Mouse (Mus musculus) testis, adult 2 months (tissue): Measurements from ENCODE around the gene Gm20695.
A peak's percentile ranks its signal among the peaks of the same experiment; 100 is the strongest.

Experiments used
- CTCF ChIP-seq: fragments of 200-500 bp; IDR thresholded peaks from 2 replicates; pipeline ENCODE4 v1.5.1; 2012; ENCODE audit warnings: low read depth, mild to moderate bottlenecking, inconsistent platforms, low read length, moderate library complexity; ENCODE audit not compliant: control insufficient read depth, insufficient read depth, insufficient replicate concordance
- POLR2A ChIP-seq: fragments of 200-500 bp; IDR thresholded peaks from 2 replicates; pipeline ENCODE4 v1.6.1; 2012; ENCODE audit warnings: low read depth, mild to moderate bottlenecking, inconsistent platforms, low read length, moderate library complexity; ENCODE audit not compliant: control insufficient read depth

DNA sequence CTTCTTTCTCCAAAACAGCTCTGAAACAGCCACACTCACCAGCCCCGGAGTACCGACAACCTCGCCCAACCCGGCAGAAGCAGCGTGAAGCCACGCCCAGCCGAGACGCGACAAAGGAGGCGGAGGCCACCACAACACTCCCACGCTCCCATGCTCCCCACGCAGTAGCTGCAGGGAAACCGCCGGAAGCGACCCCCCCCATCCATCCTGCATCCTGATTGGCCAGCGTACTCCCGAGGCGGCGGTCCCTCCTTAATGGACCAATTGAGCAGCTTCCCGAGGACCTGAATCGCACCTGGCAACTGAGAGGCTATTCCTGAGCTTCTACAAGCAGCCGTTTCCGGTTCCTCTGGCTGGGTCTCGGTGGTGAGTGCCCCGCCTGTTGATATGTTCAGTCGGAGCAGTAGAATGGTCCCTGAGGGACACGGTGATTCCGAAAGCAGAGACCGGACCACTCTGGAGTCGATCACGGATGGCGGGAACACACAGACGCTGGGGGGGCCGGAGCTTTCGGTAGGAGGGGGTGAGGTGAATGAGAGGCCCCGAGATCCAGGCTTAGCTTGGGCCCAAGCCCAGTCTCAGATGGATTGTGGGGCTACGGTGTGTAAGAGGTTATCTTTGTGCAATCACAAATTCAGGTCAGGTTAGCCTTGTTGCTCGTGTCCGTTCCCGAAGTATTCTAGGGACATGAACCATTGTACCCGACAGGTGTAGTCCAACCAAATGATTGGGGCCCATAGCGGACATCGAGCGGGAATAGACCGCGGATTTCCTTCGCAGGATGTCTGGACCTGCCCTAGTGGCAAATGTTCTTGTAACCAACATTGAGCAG, 12.0 kb upstream of the Gm20695 start, which contains the start of gene Naa60:
- TF ChIP-seq CTCF, result no peak
- TF ChIP-seq POLR2A, result peak; percentile 91
